Mouse (Mus musculus) stomach, embryonic 16.5 days (tissue): Measurements from ENCODE around the gene Tfb1m. TPM values are rescaled to one million over a fixed set of nuclear protein-coding genes. Genes with fewer than 3 reads are reported as not detected.

ENCODE experiments used
- polyA plus RNA-seq: library from polyadenylated mRNA; unstranded; fragments of >200 nt; fragmentation: Nextera tagmentation; extraction: Ambion mirVana; gene quantifications from 2 replicates; pipeline ENCODE4 v1.2.1, GENCODE M21; 2015

Tfb1m gene
- polyA plus RNA-seq, 1 experiment from 2014 or later, result 14.2 TPM

Other genes with a start within 250 kb of the Tfb1m start
- 4.7 and 5.0 TPM in 2 replicates for gene Tiam2, start 231.2 kb downstream of the Tfb1m start, polyA plus RNA-seq
- gene Cldn20, start 25.2 kb downstream of the Tfb1m start, polyA plus RNA-seq, result not detected in 2 replicates
- not detected in 2 replicates for gene Nox3, start 138.5 kb upstream of the Tfb1m start, polyA plus RNA-seq